Mouse (Mus musculus) inflammation-experienced regulatory T-cells, adult 16 weeks (primary cell): Measurements from ENCODE around the gene Abca16. TPM values are rescaled to one million over a fixed set of nuclear protein-coding genes. Genes with fewer than 3 reads are reported as not detected.

ENCODE experiments used
- polyA plus RNA-seq: library from polyadenylated mRNA; unstranded; fragments of 100-300 nt; shearing (Covaris generic); gene quantifications from one replicate; pipeline ENCODE4 v1.2.1, GENCODE M21; 2017

Gene Abca16
- not detected for polyA plus RNA-seq

DNA sequence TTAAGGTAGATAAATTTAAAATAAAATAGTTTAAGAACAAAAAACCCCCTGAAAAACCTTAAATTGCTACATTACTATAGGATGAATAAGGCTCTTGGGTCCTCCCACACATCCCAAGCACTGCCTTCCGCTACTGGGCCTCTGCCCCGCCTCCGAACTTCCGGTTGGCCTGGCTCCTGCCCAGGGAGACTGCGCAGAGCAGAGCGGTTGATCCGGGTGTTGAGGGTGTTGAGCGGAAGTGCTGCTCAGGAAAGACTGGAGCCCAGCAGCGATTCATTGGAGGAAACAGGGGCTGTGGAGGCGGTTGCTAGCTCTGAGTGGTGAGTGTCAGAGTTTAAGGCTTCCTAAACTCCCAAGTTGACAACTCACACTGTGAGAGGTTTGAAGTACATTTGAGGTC, at the start of gene Abca16:
Gene Abca16 (plus strand): TSS at position 201 of the 400 bp plus-strand sequence.

Other genes with a start within 250 kb of the Abca16 start
- not detected for gene Anks4b, start 235.8 kb upstream of the Abca16 start, polyA plus RNA-seq
- not detected for gene Crym, start 207.5 kb upstream of the Abca16 start, polyA plus RNA-seq
- gene Abca14, start 205.7 kb upstream of the Abca16 start, polyA plus RNA-seq = not detected
- gene Abca15, start 81.0 kb upstream of the Abca16 start, polyA plus RNA-seq = not detected
- gene Uqcrc2, start 225.5 kb downstream of the Abca16 start, polyA plus RNA-seq = 183 TPM